Comparison of ENCODE assay signal across 8 mouse cellular contexts in the genomic region with DNA sequence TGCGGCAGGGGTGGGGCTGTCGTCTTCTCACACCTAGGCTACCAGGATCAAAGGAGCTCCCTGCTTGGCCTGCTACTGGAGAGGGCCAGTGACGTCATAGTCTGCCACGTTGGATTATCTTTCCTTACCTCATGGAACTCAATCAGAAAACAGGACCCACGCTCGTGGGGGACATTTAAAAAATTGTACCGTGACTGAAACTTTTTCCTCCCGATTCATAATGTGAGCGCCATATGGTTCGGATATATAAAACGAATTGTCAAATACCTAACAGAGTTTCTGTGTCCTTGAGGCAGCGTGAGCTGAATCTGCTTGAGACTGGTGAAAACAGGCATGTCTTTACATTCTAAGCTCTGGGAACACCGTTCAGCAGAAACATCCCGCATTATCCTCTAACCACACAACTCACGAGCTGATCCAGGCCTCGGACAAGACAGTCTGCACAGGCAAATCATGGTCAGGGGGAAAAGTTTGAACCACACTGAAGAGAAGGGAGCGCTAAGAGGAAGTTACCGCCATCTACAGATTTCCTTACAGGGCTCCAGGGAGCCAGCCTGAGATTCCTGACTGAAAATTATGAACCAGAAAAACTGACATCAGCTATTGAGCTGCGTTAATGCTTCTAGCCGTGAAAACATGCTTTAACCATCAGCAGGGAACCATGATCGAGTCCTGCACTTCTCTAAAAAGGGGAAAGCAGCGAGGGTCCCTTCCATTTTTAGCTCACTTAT. TPM values are rescaled to one million over a fixed set of nuclear protein-coding genes. Genes with fewer than 3 reads are reported as not detected.
DNase-seq lines count a peak whose midpoint lies in the region; ATAC-seq and TF ChIP-seq lines count a peak whose summit lies in the region.

No protein-coding gene starts in this region.

- no peaks in the 10 kb centered on the region for H3K36me3 ChIP-seq in E14TG2a.4 (ENCODE audit: insufficient read depth, low read length)
- H3K36me3 ChIP-seq in forebrain, embryonic 14.5 days (ENCODE audit: control insufficient read depth, insufficient read depth, low read length), result no peaks in the 10 kb centered on the region
- no peaks in the 10 kb centered on the region for H3K36me3 ChIP-seq in liver, embryonic 12.5 days

- peak; percentile 75 for DNase-seq in gastrocnemius, adult 18-20 months (ENCODE audit: low spot score)
- DNase-seq in gastrocnemius, postnatal 25 days, result no peak
- DNase-seq in forebrain, embryonic 14.5 days (ENCODE audit: low spot score), result peak; percentile 29
- DNase-seq in right cerebral cortex, adult 2 months (ENCODE audit: low spot score in 2 of 2), result peak; percentile 29 to 65
- DNase-seq in thymus, postnatal 36 days, result no peak
- no peak for DNase-seq in cerebellum, adult 8-10 months

- no peak overlapping the region for H3K27ac ChIP-seq in forebrain, embryonic 14.5 days (ENCODE audit: low read depth, low read length)
- no peak overlapping the region for H3K27ac ChIP-seq in liver, embryonic 12.5 days

- peak overlapping the region; percentile 82 for H3K4me3 ChIP-seq in E14TG2a.4 (replicated peaks; ENCODE audit: low read length)
- peak overlapping the region; percentile 57 for H3K4me3 ChIP-seq in forebrain, embryonic 14.5 days (ENCODE audit: low read depth, low read length)
- H3K4me3 ChIP-seq in liver, embryonic 12.5 days, result 0 out of 2 replicates have a peak overlapping the region, but pooled peaks have one; percentile 50

- ATAC-seq in forebrain, embryonic 14.5 days, result no peak
- ATAC-seq in liver, embryonic 12.5 days, result no peak

- no peak for TF ChIP-seq CTCF in E14TG2a.4 (conservative IDR thresholded peaks at IDR 0.05; ENCODE audit: low read length)

- 9% methylated on average over 22 of the region's 22 CpGs for WGBS in forebrain, embryonic 14.5 days
- 10% methylated on average over 22 of the region's 22 CpGs for WGBS in liver, embryonic 12.5 days (ENCODE audit: insufficient replicate concordance)

- H3K4me2 ChIP-seq in forebrain, embryonic 14.5 days (ENCODE audit: low read length), result peak overlapping the region; percentile 95
- H3K4me2 ChIP-seq in liver, embryonic 12.5 days, result peak overlapping the region; percentile 62

- H3K9me3 ChIP-seq in E14TG2a.4 (ENCODE audit: low read length), result no peaks in the 10 kb centered on the region
- H3K9me3 ChIP-seq in forebrain, embryonic 14.5 days (replicated peaks; ENCODE audit: control insufficient read depth, low read length), result no peaks in the 10 kb centered on the region
- H3K9me3 ChIP-seq in liver, embryonic 12.5 days (replicated peaks), result no peaks in the 10 kb centered on the region

- H3K9ac ChIP-seq in forebrain, embryonic 14.5 days (ENCODE audit: low read length), result peak overlapping the region; percentile 71; the same call in 1 of the 2 replicates
- no peak overlapping the region for H3K9ac ChIP-seq in liver, embryonic 12.5 days

- peaks cover 44% of the 10 kb centered on the region for H3K27me3 ChIP-seq in E14TG2a.4 (ENCODE audit: insufficient read depth, low read length)
- H3K27me3 ChIP-seq in forebrain, embryonic 14.5 days (replicated peaks; ENCODE audit: control insufficient read depth, insufficient read depth, low read length), result peaks cover 7% of the 10 kb centered on the region; the same call in 1 of the 2 replicates
- H3K27me3 ChIP-seq in liver, embryonic 12.5 days (replicated peaks), result peaks cover 40% of the 10 kb centered on the region

- peaks cover 21% of the 10 kb centered on the region for H3K4me1 ChIP-seq in E14TG2a.4 (replicated peaks; ENCODE audit: low read depth, low read length)
- H3K4me1 ChIP-seq in forebrain, embryonic 14.5 days (ENCODE audit: control insufficient read depth, insufficient read depth, low read length), result peaks cover 11% of the 10 kb centered on the region; the same call in 1 of the 2 replicates
- H3K4me1 ChIP-seq in liver, embryonic 12.5 days, result no peaks in the 10 kb centered on the region

RNA-seq across cellular contexts. Expression of a gene that starts 1.4 kb away (rescaled TPM):
- total RNA-seq in gastrocnemius, adult 18-20 months (2021), result 10 to 100 TPM; 35.7 to 43.0 TPM
- 10 to 100 TPM; 23.2 to 31.4 TPM for total RNA-seq in gastrocnemius, postnatal 25 days (2021)
- 3.1 and 3.2 TPM in 2 replicates for polyA plus RNA-seq in forebrain, embryonic 14.5 days (2014; fragmentation: Nextera tagmentation; extraction: Ambion mirVana)
- 0.48 and 0.51 TPM in 2 replicates for polyA plus RNA-seq in liver, embryonic 12.5 days (2016; fragmentation: Nextera tagmentation; extraction: Ambion mirVana)

Comparison
In these comparisons a context has a peak if more than half of its experiments do, and no peak if none do; other contexts are left out.
1. DNase-seq: peak in gastrocnemius, adult 18-20 months (single experiment), forebrain, embryonic 14.5 days (single experiment) and right cerebral cortex, adult 2 months (2 of 2); none in gastrocnemius, postnatal 25 days (single experiment), thymus, postnatal 36 days (0 of 2) and cerebellum, adult 8-10 months (single experiment).
2. Peak in every context shown above with its lines, with median percentiles within 50 percentile points of each other: H3K4me3 ChIP-seq.